Mouse (Mus musculus): Measurements from ENCODE around the gene Gm45521.

Gene Gm45521

GRCm38 (mm10) chr14:7957049-7957448 lies at the start of gene Gm45521:
Gm45521 (plus strand) TSS chr14:7957288.
- no peak for DNase-seq (ENCODE audit: low spot score in 2 of 2)

GRCm38 (mm10) chr14:7909472-7909871 lies 47.6 kb upstream of the Gm45521 start:
- DNase-seq (ENCODE audit: low spot score in 2 of 2): no peak

- DNase-seq (ENCODE audit: low spot score in 2 of 2): no peak
These were observed 43.2 kb upstream of the Gm45521 start for GRCm38 (mm10) chr14:7913842-7914241.

GRCm38 (mm10) chr14:7914461-7914860 lies 42.6 kb upstream of the Gm45521 start:
- DNase-seq (ENCODE audit: low spot score in 2 of 2): no peak

GRCm38 (mm10) chr14:7918150-7918991 lies 38.7 kb upstream of the Gm45521 start:
- no peak for DNase-seq (ENCODE audit: low spot score in 2 of 2)

- no peak for DNase-seq (ENCODE audit: low spot score in 2 of 2)
These were observed 37.8 kb upstream of the Gm45521 start for GRCm38 (mm10) chr14:7919309-7919708.

GRCm38 (mm10) chr14:7919921-7920320 lies 37.2 kb upstream of the Gm45521 start:
- no peak for DNase-seq (ENCODE audit: low spot score in 2 of 2)

GRCm38 (mm10) chr14:7921459-7921858 lies 35.6 kb upstream of the Gm45521 start:
- no peak for DNase-seq (ENCODE audit: low spot score in 2 of 2)

- DNase-seq (ENCODE audit: low spot score in 2 of 2): no peak
These were observed 33.5 kb upstream of the Gm45521 start for GRCm38 (mm10) chr14:7923635-7924034.

GRCm38 (mm10) chr14:7928362-7928761 lies 28.7 kb upstream of the Gm45521 start:
- DNase-seq (ENCODE audit: low spot score in 2 of 2): no peak

- no peak for DNase-seq (ENCODE audit: low spot score in 2 of 2)
These were observed 28.1 kb upstream of the Gm45521 start for GRCm38 (mm10) chr14:7929029-7929428.

- no peak for DNase-seq (ENCODE audit: low spot score in 2 of 2)
These were observed 24.9 kb upstream of the Gm45521 start for GRCm38 (mm10) chr14:7932151-7932550.

GRCm38 (mm10) chr14:7934166-7934565 lies 22.9 kb upstream of the Gm45521 start:
- no peak for DNase-seq (ENCODE audit: low spot score in 2 of 2)

- DNase-seq (ENCODE audit: low spot score in 2 of 2): no peak
These were observed 19.9 kb upstream of the Gm45521 start for GRCm38 (mm10) chr14:7937052-7937630.

GRCm38 (mm10) chr14:7938809-7939784 lies 18.0 kb upstream of the Gm45521 start:
- DNase-seq (ENCODE audit: low spot score in 2 of 2): no peak

GRCm38 (mm10) chr14:7941413-7941812 lies 15.7 kb upstream of the Gm45521 start:
- DNase-seq (ENCODE audit: low spot score in 2 of 2): no peak

GRCm38 (mm10) chr14:7943101-7943800 lies 13.8 kb upstream of the Gm45521 start:
- DNase-seq (ENCODE audit: low spot score in 2 of 2): no peak

- no peak for DNase-seq (ENCODE audit: low spot score in 2 of 2)
These were observed 13.3 kb upstream of the Gm45521 start for GRCm38 (mm10) chr14:7943801-7944135.

GRCm38 (mm10) chr14:7944349-7945039 lies 12.6 kb upstream of the Gm45521 start:
- no peak for DNase-seq (ENCODE audit: low spot score in 2 of 2)

- no peak for DNase-seq (ENCODE audit: low spot score in 2 of 2)
These were observed 11.8 kb upstream of the Gm45521 start for GRCm38 (mm10) chr14:7945261-7945660.

GRCm38 (mm10) chr14:7951234-7951633 lies 5.9 kb upstream of the Gm45521 start:
- no peak for DNase-seq (ENCODE audit: low spot score in 2 of 2)
